Mouse (Mus musculus): ENCODE results near the gene Cgnl1.

The Cgnl1 gene

DNA sequence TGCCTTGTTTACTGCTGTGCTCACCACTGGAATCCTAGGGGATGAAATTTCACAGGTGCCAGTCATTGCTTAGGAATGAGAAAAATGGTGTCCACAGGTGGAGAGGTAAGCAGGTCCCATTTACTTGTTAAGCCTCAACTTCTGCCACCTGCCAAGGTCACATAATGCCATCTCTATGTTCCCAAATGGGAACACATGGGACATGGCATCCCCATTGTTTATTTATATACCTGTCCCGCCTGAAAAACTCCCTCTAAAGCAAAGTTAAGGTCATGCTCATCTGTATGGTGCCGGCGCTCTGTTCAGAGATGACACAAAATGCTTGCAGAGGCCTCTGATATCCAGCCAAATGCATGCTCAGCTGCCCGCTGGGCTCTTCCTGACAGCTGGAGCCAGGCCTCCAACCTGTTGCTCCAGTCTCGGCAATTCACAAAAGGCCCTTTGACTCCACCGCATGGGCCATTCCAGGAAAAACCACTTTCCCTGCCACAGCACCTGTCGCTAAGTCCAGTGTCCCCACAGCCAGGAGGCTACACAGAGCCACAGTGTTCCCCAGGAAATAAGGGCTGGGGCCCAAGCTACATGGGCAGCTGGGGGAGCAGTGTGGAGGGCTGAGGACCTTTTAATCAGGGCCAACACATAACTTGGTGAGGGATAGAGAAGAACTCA, 192.4 kb downstream of the Cgnl1 start:
- DNase-seq (ENCODE audit: low spot score) = no peak
